Mouse (Mus musculus) hindbrain, embryonic 16.5 days (tissue): ENCODE results near the gene Mfsd4b1. TPM values are rescaled to one million over a fixed set of nuclear protein-coding genes. Genes with fewer than 3 reads are reported as not detected.
"Not testable (repeated sequence)": the region's sequence is repeated elsewhere in the genome, so short reads cannot be mapped to it uniquely, and the experiment has no call there.

Experiments
- ATAC-seq: fragments of 200-750 bp; cut with Nextera tagmentation; 2 replicates; pipeline ENCODE4 v1.8.0; 2017; ENCODE audit warnings: moderate TSS enrichment, moderate library complexity
- H3K27ac ChIP-seq: fragments of 300-500 bp; sonication (generic); 2 replicates; pipeline ENCODE4 v1.5.1; 2014; ENCODE audit warnings: low read depth, mild to moderate bottlenecking, control low read depth, low read length, moderate library complexity
- H3K27me3 ChIP-seq: fragments of 300-500 bp; sonication (generic); replicated peaks from 2 replicates; pipeline ENCODE4 v1.6.1; 2014; ENCODE audit warnings: low read length; ENCODE audit not compliant: control insufficient read depth, insufficient read depth
- H3K36me3 ChIP-seq: fragments of 300-500 bp; sonication (generic); 2 replicates; pipeline ENCODE4 v1.6.1; 2014; ENCODE audit warnings: mild to moderate bottlenecking, low read length, moderate library complexity, mixed read lengths; ENCODE audit not compliant: control insufficient read depth, insufficient read depth
- H3K4me1 ChIP-seq: fragments of 300-500 bp; sonication (generic); 2 replicates; pipeline ENCODE4 v1.6.1; 2014; ENCODE audit warnings: low read depth, low read length; ENCODE audit not compliant: control insufficient read depth, insufficient read depth
- H3K4me2 ChIP-seq: fragments of 300-500 bp; sonication (generic); 2 replicates; pipeline ENCODE4 v1.6.1; 2014; ENCODE audit warnings: mild to moderate bottlenecking, low read length, control low read depth, moderate library complexity
- H3K4me3 ChIP-seq: fragments of 300-500 bp; sonication (generic); 2 replicates; pipeline ENCODE4 v1.5.1; 2014; ENCODE audit warnings: mild to moderate bottlenecking, low read length, control low read depth, moderate library complexity
- H3K9ac ChIP-seq: fragments of 300-500 bp; sonication (generic); 2 replicates; pipeline ENCODE4 v1.6.1; 2014; ENCODE audit warnings: low read depth, mild to moderate bottlenecking, control low read depth, low read length, moderate library complexity
- H3K9me3 ChIP-seq: fragments of 300-500 bp; sonication (generic); 2 replicates; pipeline ENCODE4 v1.6.1; 2014; ENCODE audit warnings: mild to moderate bottlenecking, low read length, moderate library complexity; ENCODE audit not compliant: control insufficient read depth
- WGBS: fragments of 180-500 bp; shearing (Covaris S2); extraction: QIAGEN DNeasy Blood & Tissue Kit; methylation state at CpG from one replicate; pipeline ENCODE4 v1.1.7; 2014; 5-methylcytosine and 5-hydroxymethylcytosine counted together
- polyA plus RNA-seq: library from polyadenylated mRNA; unstranded; fragments of >200 nt; fragmentation: Nextera tagmentation; extraction: Ambion mirVana; gene quantifications from 2 replicates; pipeline ENCODE4 v1.2.1, GENCODE M21; 2015

The Mfsd4b1 gene
- polyA plus RNA-seq, 1 experiment from 2014 or later, result 0.46 TPM

DNA sequence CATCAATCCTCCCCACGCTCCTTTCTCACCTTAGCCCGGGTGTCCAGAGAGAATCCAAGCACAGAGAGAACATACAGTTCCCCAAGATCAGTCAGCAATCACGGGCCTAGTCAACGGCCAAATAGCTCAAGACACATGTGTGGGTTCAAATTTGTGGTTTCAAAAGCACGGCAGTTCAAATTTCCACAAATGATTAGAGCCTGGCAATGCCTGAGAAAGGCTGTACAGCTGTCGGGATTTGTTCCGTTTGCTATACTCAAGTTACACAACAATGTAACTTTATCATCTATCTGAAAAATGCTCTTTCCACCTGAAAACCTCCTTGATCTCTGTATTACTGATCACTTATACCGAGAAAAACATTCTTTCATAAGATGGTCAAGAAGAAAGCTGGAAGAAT, 492 bp upstream of the Mfsd4b1 start:
- Histone ChIP-seq H3K27me3 (no peaks in the 10 kb centered on the region), H3K36me3 (no peaks in the 10 kb centered on the region), H3K4me3 (peak overlapping the region; percentile 81), H3K9ac (peak overlapping the region; percentile 60), H3K4me2 (peak overlapping the region; percentile 90), H3K27ac (peak overlapping the region; percentile 93), H3K9me3 (no peaks in the 10 kb centered on the region), H3K4me1 (peaks cover 11% of the 10 kb centered on the region)
- WGBS, result 66% methylated on average over 8 of the region's 8 CpGs
- no peak for ATAC-seq

- no peak overlapping the region for H3K4me2 ChIP-seq
- H3K4me3 ChIP-seq, result no peak overlapping the region
- no peaks in the 10 kb centered on the region for H3K27me3 ChIP-seq
- peaks cover 9% of the 10 kb centered on the region for H3K4me1 ChIP-seq
- 67% methylated on average over 2 of the region's 2 CpGs for WGBS
- ATAC-seq, result no peak
- no peak overlapping the region for H3K9ac ChIP-seq
- H3K36me3 ChIP-seq, result no peaks in the 10 kb centered on the region
- no peaks in the 10 kb centered on the region for H3K9me3 ChIP-seq
- H3K27ac ChIP-seq, result no peak overlapping the region
Observed at GRCm38 (mm10) chr10:40020401-40020800, 4.7 kb downstream of the Mfsd4b1 start.

DNA sequence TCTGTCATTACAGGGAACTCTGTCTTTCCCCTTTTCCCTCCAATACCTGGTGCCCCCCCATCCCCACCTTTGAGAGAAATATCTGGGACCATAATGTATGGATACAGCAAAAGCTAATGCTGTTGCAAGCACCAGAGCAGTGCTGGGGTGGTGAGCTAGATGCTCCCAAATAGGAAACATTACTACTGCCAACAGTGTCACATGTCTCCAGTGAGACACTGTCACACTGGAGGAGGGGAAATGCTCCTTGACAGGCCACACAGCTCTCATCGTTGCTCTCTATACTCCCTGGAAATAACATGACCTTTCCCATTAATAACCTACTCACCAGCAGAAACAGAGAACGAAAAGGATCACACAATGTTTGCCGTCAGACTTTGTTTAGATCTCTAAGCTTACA, 5.6 kb downstream of the Mfsd4b1 start:
- H3K4me1 ChIP-seq, result peaks cover 7% of the 10 kb centered on the region
- WGBS, result 84% methylated on average over 3 of the region's 3 CpGs
- no peaks in the 10 kb centered on the region for H3K36me3 ChIP-seq
- ATAC-seq, result no peak
- no peaks in the 10 kb centered on the region for H3K27me3 ChIP-seq
- H3K27ac ChIP-seq, result no peak overlapping the region
- no peak overlapping the region for H3K4me3 ChIP-seq
- H3K9ac ChIP-seq, result no peak overlapping the region
- no peak overlapping the region for H3K4me2 ChIP-seq
- no peaks in the 10 kb centered on the region for H3K9me3 ChIP-seq

GRCm38 (mm10) chr10:40018261-40018860, 6.7 kb downstream of the Mfsd4b1 start:
- no peak overlapping the region for H3K27ac ChIP-seq
- no peak for ATAC-seq
- no peaks in the 10 kb centered on the region for H3K4me1 ChIP-seq
- WGBS, result 74% methylated on average over 5 of the region's 5 CpGs
- no peaks in the 10 kb centered on the region for H3K36me3 ChIP-seq
- H3K9me3 ChIP-seq, result no peaks in the 10 kb centered on the region
- H3K27me3 ChIP-seq, result no peaks in the 10 kb centered on the region
- H3K4me2 ChIP-seq, result no peak overlapping the region
- H3K9ac ChIP-seq, result no peak overlapping the region
- H3K4me3 ChIP-seq, result no peak overlapping the region

GRCm38 (mm10) chr10:40009591-40009990, 15.5 kb downstream of the Mfsd4b1 start:
- Histone ChIP-seq H3K9me3 (no peaks in the 10 kb centered on the region), H3K27ac (no peak overlapping the region), H3K27me3 (no peaks in the 10 kb centered on the region), H3K4me2 (no peak overlapping the region), H3K4me1 (no peaks in the 10 kb centered on the region), H3K36me3 (no peaks in the 10 kb centered on the region), H3K9ac (no peak overlapping the region), H3K4me3 (no peak overlapping the region)
- WGBS, result 90% methylated on average over 11 of the region's 11 CpGs
- ATAC-seq, result no peak

DNA sequence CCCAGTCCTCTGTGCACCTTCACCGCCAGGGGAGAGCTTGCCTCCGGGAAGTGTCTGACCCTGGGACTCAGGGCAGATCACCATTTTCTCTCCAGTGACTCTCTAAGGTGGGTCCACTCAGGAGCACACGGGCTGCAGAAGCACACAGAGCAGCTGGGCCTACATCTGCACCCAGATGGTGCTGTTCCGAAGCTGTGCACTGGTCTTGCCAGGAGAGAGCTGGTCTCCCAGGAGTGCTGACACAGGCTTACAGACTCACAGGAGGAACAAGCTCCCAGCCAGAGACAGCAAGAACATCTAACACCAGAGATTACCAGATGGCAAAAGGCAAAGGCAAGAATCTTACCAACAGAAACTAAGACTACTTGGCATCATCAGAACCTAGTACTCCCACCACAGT, 16.2 kb downstream of the Mfsd4b1 start:
- H3K27ac ChIP-seq, ATAC-seq, H3K9me3 ChIP-seq, H3K36me3 ChIP-seq, H3K4me3 ChIP-seq, H3K4me2 ChIP-seq, H3K9ac ChIP-seq, H3K4me1 ChIP-seq, H3K27me3 ChIP-seq: not testable (repeated sequence)
- 81% methylated on average over 4 of the region's 4 CpGs for WGBS

GRCm38 (mm10) chr10:40007953-40008352, 17.1 kb downstream of the Mfsd4b1 start:
- Histone ChIP-seq H3K27ac (no peak overlapping the region), H3K4me1 (no peaks in the 10 kb centered on the region), H3K4me2 (no peak overlapping the region), H3K9ac (no peak overlapping the region), H3K36me3 (no peaks in the 10 kb centered on the region), H3K27me3 (no peaks in the 10 kb centered on the region), H3K4me3 (no peak overlapping the region), H3K9me3 (no peaks in the 10 kb centered on the region)
- WGBS, result 88% methylated on average over 4 of the region's 4 CpGs
- ATAC-seq, result no peak

DNA sequence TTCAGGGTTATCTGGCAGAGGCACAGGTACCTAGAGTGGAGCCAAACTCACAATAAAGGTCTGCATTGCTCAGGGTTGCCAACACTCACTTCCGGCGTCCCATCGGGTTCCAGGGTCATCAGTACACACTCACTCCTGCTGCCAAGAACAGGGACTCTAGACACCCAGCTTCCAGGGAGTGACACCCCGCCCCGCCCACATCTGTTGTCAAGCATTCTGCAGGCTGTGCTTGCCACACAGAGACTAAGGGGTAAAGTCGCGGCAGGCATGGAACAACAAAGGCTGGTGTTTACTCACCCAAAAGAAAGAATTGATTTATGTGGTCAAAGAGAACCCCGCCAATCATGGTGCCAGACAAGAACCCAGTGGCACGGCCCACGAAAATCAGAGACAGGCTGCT, 18.1 kb downstream of the Mfsd4b1 start:
- H3K4me2 ChIP-seq, result no peak overlapping the region
- H3K9ac ChIP-seq, result no peak overlapping the region
- H3K9me3 ChIP-seq, result no peaks in the 10 kb centered on the region
- no peak overlapping the region for H3K27ac ChIP-seq
- H3K36me3 ChIP-seq, result no peaks in the 10 kb centered on the region
- H3K27me3 ChIP-seq, result no peaks in the 10 kb centered on the region
- H3K4me3 ChIP-seq, result no peak overlapping the region
- ATAC-seq, result no peak
- H3K4me1 ChIP-seq, result no peaks in the 10 kb centered on the region
- WGBS, result 33% methylated on average over 10 of the region's 10 CpGs

DNA sequence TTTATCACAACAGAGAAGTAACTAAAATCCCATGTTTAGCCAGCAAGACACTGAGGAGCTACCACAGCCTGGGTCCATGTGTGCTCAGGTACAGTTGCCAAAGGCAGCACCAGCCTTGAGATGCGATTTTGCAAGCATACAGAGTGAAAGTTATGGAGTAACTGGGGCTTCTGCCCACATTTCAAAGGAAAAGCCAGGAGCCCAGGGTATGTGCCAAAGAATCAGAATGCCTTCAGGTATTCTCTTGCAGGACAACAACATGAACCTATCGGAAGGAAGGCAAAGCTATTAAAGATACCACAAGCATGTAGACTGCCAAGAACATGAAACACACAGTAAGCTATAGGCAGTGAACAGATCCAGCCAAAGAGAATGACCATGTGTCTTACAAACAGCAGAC, 24.3 kb downstream of the Mfsd4b1 start:
- Histone ChIP-seq H3K4me2 (no peak overlapping the region), H3K36me3 (no peaks in the 10 kb centered on the region), H3K9me3 (no peaks in the 10 kb centered on the region), H3K9ac (no peak overlapping the region), H3K27me3 (no peaks in the 10 kb centered on the region), H3K4me3 (no peak overlapping the region), H3K4me1 (no peaks in the 10 kb centered on the region), H3K27ac (no peak overlapping the region)
- no peak for ATAC-seq
- 93% methylated on average over 2 of the region's 2 CpGs for WGBS

GRCm38 (mm10) chr10:39991155-39991554, 33.9 kb downstream of the Mfsd4b1 start:
- 67% methylated on average over 4 of the region's 4 CpGs for WGBS
- Histone ChIP-seq H3K4me1 (no peaks in the 10 kb centered on the region), H3K9me3 (no peaks in the 10 kb centered on the region), H3K9ac (no peak overlapping the region), H3K27me3 (no peaks in the 10 kb centered on the region), H3K4me2 (no peak overlapping the region), H3K4me3 (no peak overlapping the region), H3K36me3 (no peaks in the 10 kb centered on the region), H3K27ac (no peak overlapping the region)
- no peak for ATAC-seq
